Mouse (Mus musculus) lung, embryonic 14.5 days (tissue): ENCODE measurements around the gene Olfr1249. TPM values are rescaled to one million over a fixed set of nuclear protein-coding genes. Genes with fewer than 3 reads are reported as not detected.
"Not testable (repeated sequence)": the region's sequence is repeated elsewhere in the genome, so short reads cannot be mapped to it uniquely, and the experiment has no call there.

Source experiments
- ATAC-seq: fragments of 200-750 bp; cut with Nextera tagmentation; 2 replicates; pipeline ENCODE4 v1.8.0; 2017; ENCODE audit warnings: mild to moderate bottlenecking, moderate TSS enrichment, moderate library complexity; ENCODE audit not compliant: insufficient read depth
- DNase-seq: peaks from one replicate; pipeline ENCODE4 v3.0.0-alpha.2; 2015
- H3K27ac ChIP-seq: fragments of 300-500 bp; sonication (generic); 2 replicates; pipeline ENCODE4 v1.5.1; 2014; ENCODE audit warnings: low read depth, mild to moderate bottlenecking, moderate library complexity
- H3K27me3 ChIP-seq: fragments of 300-500 bp; sonication (generic); 2 replicates; pipeline ENCODE4 v1.6.1; 2014; ENCODE audit warnings: low read length, control low read depth; ENCODE audit not compliant: insufficient read depth
- H3K36me3 ChIP-seq: fragments of 300-500 bp; sonication (generic); 2 replicates; pipeline ENCODE4 v1.6.1; 2014; ENCODE audit warnings: control low read depth; ENCODE audit not compliant: insufficient read depth
- H3K4me1 ChIP-seq: fragments of 300-500 bp; sonication (generic); 2 replicates; pipeline ENCODE4 v1.6.1; 2014; ENCODE audit warnings: antibody characterized with exemption, control low read depth; ENCODE audit not compliant: insufficient read depth
- H3K4me2 ChIP-seq: fragments of 300-500 bp; sonication (generic); 2 replicates; pipeline ENCODE4 v1.6.1; 2014; ENCODE audit warnings: mild to moderate bottlenecking
- H3K4me3 ChIP-seq: fragments of 300-500 bp; sonication (generic); 2 replicates; pipeline ENCODE4 v1.5.1; 2014; ENCODE audit warnings: low read depth, low read length
- H3K9ac ChIP-seq: fragments of 300-500 bp; sonication (generic); 2 replicates; pipeline ENCODE4 v1.6.1; 2014
- H3K9me3 ChIP-seq: fragments of 300-500 bp; sonication (generic); 2 replicates; pipeline ENCODE4 v1.6.1; 2016; ENCODE audit warnings: low read depth, low read length, control low read depth
- CTCF ChIP-seq: IDR thresholded peaks from 2 replicates; pipeline ENCODE4 v1.5.1; 2016; ENCODE audit warnings: antibody characterized with exemption, low read depth
- WGBS: fragments of 180-500 bp; shearing (Covaris S2); extraction: QIAGEN DNeasy Blood & Tissue Kit; methylation state at CpG from one replicate; pipeline ENCODE4 v1.1.7; 2014; 5-methylcytosine and 5-hydroxymethylcytosine counted together
- polyA plus RNA-seq: library from polyadenylated mRNA; unstranded; fragments of >200 nt; fragmentation: Nextera tagmentation; extraction: Ambion mirVana; gene quantifications from 2 replicates; pipeline ENCODE4 v1.2.1, GENCODE M21; 2014

The Olfr1249 gene
- polyA plus RNA-seq = not detected in 2 replicates

DNA sequence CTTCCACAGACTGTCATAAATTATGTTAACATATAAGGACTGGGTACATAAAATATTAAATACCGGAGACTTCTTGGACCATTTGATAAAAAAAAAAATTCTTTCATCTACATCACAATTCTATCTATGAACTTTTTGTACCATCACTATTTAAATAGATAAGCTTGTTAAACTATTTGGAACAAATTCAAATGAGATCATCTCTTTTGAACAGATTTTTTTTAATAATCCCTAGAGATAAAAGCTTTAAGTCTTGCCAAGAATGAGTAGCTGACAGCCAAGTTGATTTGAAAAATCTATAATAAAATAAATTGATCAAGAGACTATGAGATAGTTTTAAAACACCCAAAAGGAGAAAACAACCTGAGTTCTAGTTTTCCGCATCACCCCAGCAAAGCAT is at the start of gene Olfr1249:
Olfr1249 (minus strand) TSS at position 101 of the 400 bp plus-strand sequence.
- no peak for TF ChIP-seq CTCF
- Histone ChIP-seq H3K4me1 (no peaks in the 10 kb centered on the region), H3K27ac (no peak within 1 kb of the TSS), H3K27me3 (no peaks in the 10 kb centered on the region), H3K9me3 (no peaks in the 10 kb centered on the region), H3K9ac (no peak within 1 kb of the TSS), H3K36me3 (no peaks in the 10 kb centered on the region), H3K4me2 (no peak within 1 kb of the TSS), H3K4me3 (no peak within 1 kb of the TSS)
- DNase-seq (no peak), ATAC-seq (no peak)
- WGBS = 78% methylated on average over 2 of the region's 2 CpGs

DNA sequence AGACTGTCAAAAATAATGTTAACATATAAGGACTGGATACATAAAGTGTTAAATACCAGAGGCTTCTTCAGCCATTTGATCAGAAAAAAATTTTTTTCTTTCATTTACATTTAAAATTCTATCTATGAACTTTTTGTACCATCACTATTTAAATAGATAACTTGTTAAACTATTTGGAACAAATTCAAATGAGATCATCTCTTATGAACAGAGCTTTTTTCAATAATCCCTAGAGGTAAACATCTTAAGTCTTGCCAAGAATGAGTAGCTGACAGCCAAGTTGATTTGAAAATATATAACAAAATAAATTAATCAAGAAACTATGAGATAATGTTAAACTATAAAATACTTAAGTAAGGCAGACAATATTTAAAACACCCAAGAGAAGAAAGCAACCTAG is 37.1 kb upstream of the Olfr1249 start, which contains the start of gene Olfr1251:
Olfr1251 (minus strand) TSS at position 101 of the 400 bp plus-strand sequence.
- TF ChIP-seq CTCF = no peak
- H3K4me3 ChIP-seq = no peak within 1 kb of the TSS
- DNase-seq (no peak), ATAC-seq (no peak)
- H3K9me3 ChIP-seq = no peaks in the 10 kb centered on the region
- no peaks in the 10 kb centered on the region for H3K4me1 ChIP-seq
- no peak within 1 kb of the TSS for H3K9ac ChIP-seq
- H3K27ac ChIP-seq = no peak within 1 kb of the TSS
- H3K36me3 ChIP-seq = no peaks in the 10 kb centered on the region
- H3K27me3 ChIP-seq = no peaks in the 10 kb centered on the region
- H3K4me2 ChIP-seq = no peak within 1 kb of the TSS

DNA sequence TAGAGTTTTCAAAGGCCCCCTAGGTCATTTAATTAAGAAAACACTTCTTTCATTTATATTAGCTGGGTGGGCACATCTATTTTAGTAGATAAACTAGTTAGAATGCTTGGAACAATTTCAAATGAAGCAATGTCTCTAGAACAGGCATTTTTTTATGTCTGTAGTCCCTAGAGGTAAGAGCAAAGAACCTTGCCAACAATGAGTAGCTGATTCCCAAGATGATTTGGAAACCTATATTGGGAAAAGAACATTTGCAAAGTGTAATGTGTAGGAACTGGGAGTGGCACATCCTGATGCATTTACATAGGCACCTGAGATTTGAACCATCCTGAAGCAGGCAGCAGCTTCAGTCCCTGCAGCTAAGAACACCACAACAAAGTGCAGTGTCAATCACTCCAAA is 26.6 kb upstream of the Olfr1249 start, which contains the start of gene Olfr1250:
Olfr1250 (minus strand) TSS at position 101 of the 400 bp plus-strand sequence.
- H3K4me1 ChIP-seq = no peaks in the 10 kb centered on the region
- no peaks in the 10 kb centered on the region for H3K9me3 ChIP-seq
- no peak within 1 kb of the TSS for H3K4me2 ChIP-seq
- TF ChIP-seq CTCF = no peak
- H3K27me3 ChIP-seq = no peaks in the 10 kb centered on the region
- H3K27ac ChIP-seq = no peak within 1 kb of the TSS
- no peak for DNase-seq
- no peak for ATAC-seq
- no peaks in the 10 kb centered on the region for H3K36me3 ChIP-seq
- H3K4me3 ChIP-seq = no peak within 1 kb of the TSS
- H3K9ac ChIP-seq = no peak within 1 kb of the TSS

DNA sequence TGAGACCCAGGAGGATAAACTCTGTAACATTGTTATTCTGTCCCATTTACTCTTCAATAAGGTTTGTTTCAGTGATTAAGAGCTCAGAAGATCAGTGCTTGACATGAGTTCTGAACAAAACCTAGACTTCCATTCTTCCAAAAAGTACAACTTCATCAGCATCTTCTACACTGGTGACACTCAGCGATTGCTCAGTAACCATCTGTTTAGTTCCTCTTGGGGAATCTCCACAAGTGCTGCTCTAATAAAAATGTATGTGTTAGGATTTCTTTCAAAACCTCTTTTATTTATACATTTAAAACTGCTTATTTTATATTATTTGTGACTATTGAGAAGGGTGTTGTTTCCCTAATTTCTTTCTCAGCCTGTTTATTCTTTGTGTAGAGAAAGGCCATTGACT is 16.6 kb downstream of the Olfr1249 start, which contains the start of gene Olfr1248:
Olfr1248 (minus strand) TSS at position 101 of the 400 bp plus-strand sequence.
- not testable (repeated sequence) for H3K27me3 ChIP-seq, H3K4me2 ChIP-seq, H3K9ac ChIP-seq, H3K27ac ChIP-seq, H3K4me3 ChIP-seq, ATAC-seq, H3K4me1 ChIP-seq, H3K9me3 ChIP-seq, H3K36me3 ChIP-seq, DNase-seq
- 93% methylated on average over 1 of the region's 1 CpGs for WGBS

GRCm38 (mm10) chr2:89614030-89614429 is 20.8 kb downstream of the Olfr1249 start, which contains the start of gene Olfr1247:
Olfr1247 (minus strand) TSS chr2:89614130.
- no peak within 1 kb of the TSS for H3K4me3 ChIP-seq
- ATAC-seq = no peak
- no peak within 1 kb of the TSS for H3K27ac ChIP-seq
- no peaks in the 10 kb centered on the region for H3K36me3 ChIP-seq
- H3K4me2 ChIP-seq = no peak within 1 kb of the TSS
- no peak for DNase-seq
- no peaks in the 10 kb centered on the region for H3K9me3 ChIP-seq
- H3K9ac ChIP-seq = no peak within 1 kb of the TSS
- no peaks in the 10 kb centered on the region for H3K27me3 ChIP-seq
- no peaks in the 10 kb centered on the region for H3K4me1 ChIP-seq
- WGBS = 91% methylated on average over 2 of the region's 2 CpGs
- TF ChIP-seq CTCF = no peak

DNA sequence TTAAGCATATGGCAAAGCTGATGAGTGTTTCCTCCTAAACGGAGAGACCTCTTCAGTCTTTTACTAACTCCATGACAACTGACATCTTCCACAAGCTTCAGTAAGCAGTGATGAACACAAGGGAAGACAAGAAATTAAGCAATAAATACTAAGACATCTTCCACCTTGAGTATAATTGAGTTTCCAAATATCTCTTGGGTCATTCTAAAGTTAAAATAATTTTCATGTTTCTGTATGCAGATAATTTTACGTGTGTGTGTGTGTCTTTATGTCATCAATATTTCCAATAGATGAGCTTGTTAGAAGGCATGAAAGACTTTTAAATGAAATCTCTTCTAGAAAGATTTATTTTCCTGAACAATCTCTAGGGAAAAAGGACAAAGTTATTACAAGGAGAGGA is 41.7 kb downstream of the Olfr1249 start, which contains the start of gene Olfr1246:
Olfr1246 (minus strand) TSS at position 101 of the 400 bp plus-strand sequence.
- no peaks in the 10 kb centered on the region for H3K36me3 ChIP-seq
- no peak for TF ChIP-seq CTCF
- no peak within 1 kb of the TSS for H3K4me3 ChIP-seq
- WGBS = 65% methylated on average over 2 of the region's 2 CpGs
- no peak within 1 kb of the TSS for H3K4me2 ChIP-seq
- H3K27ac ChIP-seq = no peak within 1 kb of the TSS
- no peak within 1 kb of the TSS for H3K9ac ChIP-seq
- no peaks in the 10 kb centered on the region for H3K9me3 ChIP-seq
- DNase-seq = no peak
- H3K27me3 ChIP-seq = no peaks in the 10 kb centered on the region
- no peaks in the 10 kb centered on the region for H3K4me1 ChIP-seq
- ATAC-seq = no peak

Other genes with a start within 250 kb of the Olfr1249 start
- gene Olfr1238, start 225.3 kb downstream of the Olfr1249 start, polyA plus RNA-seq = not detected in 2 replicates
- gene Olfr1239, start 214.6 kb downstream of the Olfr1249 start, polyA plus RNA-seq = not detected in 2 replicates
- not detected in 2 replicates for gene Olfr1240, start 192.0 kb downstream of the Olfr1249 start, polyA plus RNA-seq
- not detected in 2 replicates for gene Olfr1241, start 147.9 kb downstream of the Olfr1249 start, polyA plus RNA-seq
- not detected in 2 replicates for gene Olfr1242, start 136.6 kb downstream of the Olfr1249 start, polyA plus RNA-seq
- not detected in 2 replicates for gene Olfr1243, start 103.5 kb downstream of the Olfr1249 start, polyA plus RNA-seq
- gene Olfr1245, start 56.5 kb downstream of the Olfr1249 start, polyA plus RNA-seq = not detected in 2 replicates
- gene Olfr1246, start 41.8 kb downstream of the Olfr1249 start, polyA plus RNA-seq = not detected in 2 replicates
- not detected in 2 replicates for gene Olfr1247, start 20.9 kb downstream of the Olfr1249 start, polyA plus RNA-seq
- gene Olfr1248, start 16.7 kb downstream of the Olfr1249 start, polyA plus RNA-seq = not detected in 2 replicates
- gene Olfr1250, start 26.5 kb upstream of the Olfr1249 start, polyA plus RNA-seq = not detected in 2 replicates
- not detected in 2 replicates for gene Olfr1251, start 37.0 kb upstream of the Olfr1249 start, polyA plus RNA-seq
- gene Olfr1252, start 90.0 kb upstream of the Olfr1249 start, polyA plus RNA-seq = not detected in 2 replicates
- not detected in 2 replicates for gene Olfr1253, start 122.1 kb upstream of the Olfr1249 start, polyA plus RNA-seq
- not detected in 2 replicates for gene Olfr1254, start 158.6 kb upstream of the Olfr1249 start, polyA plus RNA-seq
- not detected in 2 replicates for gene Olfr1255, start 177.1 kb upstream of the Olfr1249 start, polyA plus RNA-seq
- gene Olfr1256, start 206.6 kb upstream of the Olfr1249 start, polyA plus RNA-seq = not detected in 2 replicates
- gene Olfr48, start 213.2 kb upstream of the Olfr1249 start, polyA plus RNA-seq = not detected in 2 replicates
- gene Olfr1257, start 243.5 kb upstream of the Olfr1249 start, polyA plus RNA-seq = not detected in 2 replicates